Comparison of ENCODE assay signal across 15 mouse cellular contexts in genomic region chr9:108090611-108091120, GRCm38 (mm10). TPM values are rescaled to one million over a fixed set of nuclear protein-coding genes. Genes with fewer than 3 reads are reported as not detected.
"Had no signal": no experiment of that assay in that cellular context is flagged by ENCODE, and none has a peak within 500 bp of the region (broad histone marks: within the 10 kb centered on the region; RNA-seq: fewer than 3 reads in every experiment).

No protein-coding gene starts in this region.

- H3K27ac ChIP-seq: hindbrain, embryonic 13.5 days; hindbrain, postnatal 0 days; layer of hippocampus, adult 2 months; limb, embryonic 15.5 days; midbrain, embryonic 10.5 days; midbrain, embryonic 15.5 days; neural tube, embryonic 12.5 days; stomach, embryonic 15.5 days had no signal

- H3K4me2 ChIP-seq: hindbrain, embryonic 13.5 days; limb, embryonic 15.5 days; midbrain, embryonic 15.5 days; neural tube, embryonic 12.5 days; stomach, embryonic 15.5 days had no signal

- DNase-seq: left cerebral cortex, postnatal 4 days; lung, adult 18-20 months; lung, postnatal 36 days; right cerebral cortex, postnatal 4 days; spleen, adult 18-20 months; thymus, adult 2 months; thymus, postnatal 25 days had no signal

- H3K9ac ChIP-seq: hindbrain, embryonic 13.5 days; limb, embryonic 15.5 days; midbrain, embryonic 15.5 days; neural tube, embryonic 12.5 days; stomach, embryonic 15.5 days had no signal

- H3K4me3 ChIP-seq: hindbrain, embryonic 13.5 days; layer of hippocampus, adult 2 months; limb, embryonic 15.5 days; midbrain, embryonic 10.5 days; midbrain, embryonic 15.5 days; neural tube, embryonic 12.5 days; stomach, embryonic 15.5 days had no signal

- H3K27me3 ChIP-seq: hindbrain, embryonic 13.5 days; limb, embryonic 15.5 days; midbrain, embryonic 15.5 days; neural tube, embryonic 12.5 days; stomach, embryonic 15.5 days had no signal

- H3K9me3 ChIP-seq: hindbrain, embryonic 13.5 days; limb, embryonic 15.5 days; midbrain, embryonic 10.5 days; midbrain, embryonic 15.5 days; neural tube, embryonic 12.5 days; stomach, embryonic 15.5 days had no signal

- ATAC-seq: hindbrain, postnatal 0 days; midbrain, embryonic 15.5 days had no signal

RNA-seq across cellular contexts. Expression of gene Mst1, which starts 10.4 kb away (rescaled TPM):
- polyA plus RNA-seq: hindbrain, embryonic 13.5 days; hindbrain, postnatal 0 days; midbrain, embryonic 15.5 days had no signal
